Mouse (Mus musculus): ENCODE measurements at regions not wholly inside any gene's neighbourhood (a gene's known extent, or its start where the extent isn't known, plus 50 kb on each side); places are given as distances from the start of the nearest gene placed in this dataset.

DNA sequence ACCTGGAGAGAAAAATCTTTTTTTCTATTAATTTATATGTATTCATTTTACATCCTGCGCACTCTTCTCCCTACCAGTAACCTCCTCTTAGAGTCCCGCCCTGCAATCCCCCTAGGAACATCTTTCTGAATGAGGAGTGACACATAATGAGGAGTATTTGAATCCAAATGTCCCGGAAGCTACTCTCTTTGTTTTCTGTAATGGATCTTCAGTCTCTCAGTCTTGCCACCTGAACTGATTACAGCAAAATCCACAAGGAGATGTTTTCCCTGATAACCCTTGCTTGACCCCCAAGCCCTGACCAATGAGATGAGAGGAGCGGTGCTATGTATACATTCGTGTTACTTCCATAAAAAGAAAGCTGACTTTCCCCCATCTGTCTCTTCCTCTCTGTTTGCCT is 334.4 kb upstream of the Marcks start:
- H3K4me1 ChIP-seq (ENCODE audit: control insufficient read depth, insufficient read depth, low read length): no peaks in the 10 kb centered on the region; the same call in 1 of the 2 replicates
- no peak overlapping the region for H3K4me3 ChIP-seq (ENCODE audit: low read depth, low read length)
- no peaks in the 10 kb centered on the region for H3K27me3 ChIP-seq (ENCODE audit: control insufficient read depth, insufficient read depth, low read length)
- no peak overlapping the region for H3K27ac ChIP-seq (ENCODE audit: low read depth, low read length)
- no peak overlapping the region for H3K4me2 ChIP-seq
- H3K36me3 ChIP-seq (ENCODE audit: control insufficient read depth, insufficient read depth, low read length): no peaks in the 10 kb centered on the region
- no peak overlapping the region for H3K9ac ChIP-seq (ENCODE audit: low read depth, low read length)
- ATAC-seq (replicated peaks; ENCODE audit: insufficient number of reproducible peaks, low FRiP score, low TSS enrichment): no peak
- WGBS (ENCODE audit: insufficient replicate concordance): 77% methylated on average over 5 of the region's 5 CpGs
- H3K9me3 ChIP-seq (replicated peaks; ENCODE audit: control insufficient read depth, low read length): no peaks in the 10 kb centered on the region

GRCm38 (mm10) chr10:37457384-37457783 is 318.7 kb upstream of the Marcks start:
- no peaks in the 10 kb centered on the region for H3K4me1 ChIP-seq (ENCODE audit: control insufficient read depth, insufficient read depth, low read length)
- no peaks in the 10 kb centered on the region for H3K9me3 ChIP-seq (replicated peaks; ENCODE audit: control insufficient read depth, low read length)
- H3K4me3 ChIP-seq (ENCODE audit: low read depth, low read length): no peak overlapping the region
- no peaks in the 10 kb centered on the region for H3K36me3 ChIP-seq (ENCODE audit: control insufficient read depth, insufficient read depth, low read length)
- no peak overlapping the region for H3K4me2 ChIP-seq
- ATAC-seq (replicated peaks; ENCODE audit: insufficient number of reproducible peaks, low FRiP score, low TSS enrichment): no peak
- H3K27me3 ChIP-seq (ENCODE audit: control insufficient read depth, insufficient read depth, low read length): no peaks in the 10 kb centered on the region
- H3K9ac ChIP-seq (ENCODE audit: low read depth, low read length): no peak overlapping the region
- H3K27ac ChIP-seq (ENCODE audit: low read depth, low read length): no peak overlapping the region
- WGBS (ENCODE audit: insufficient replicate concordance): 83% methylated on average over 2 of the region's 2 CpGs

DNA sequence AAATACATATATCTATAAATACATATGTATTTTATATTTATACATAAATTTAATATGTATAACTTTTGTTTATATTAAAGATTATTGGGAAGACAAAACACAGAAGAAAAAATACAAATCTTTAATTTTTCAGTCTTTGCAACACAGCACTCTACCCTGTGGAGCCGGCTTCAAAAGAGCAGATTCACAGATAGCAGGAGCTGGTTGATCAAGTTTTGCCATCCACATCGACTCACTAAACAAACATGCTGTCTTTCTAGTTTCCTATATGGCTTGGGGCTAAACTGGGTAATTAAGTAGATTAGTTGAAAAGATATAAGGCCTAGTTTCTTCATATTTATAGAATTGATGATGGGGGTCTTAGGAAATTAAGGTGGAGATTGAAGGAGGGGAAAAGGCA is 311.2 kb upstream of the Marcks start:
- WGBS (ENCODE audit: insufficient replicate concordance): 76% methylated on average over 2 of the region's 2 CpGs
- H3K4me1 ChIP-seq (ENCODE audit: control insufficient read depth, insufficient read depth, low read length): no peaks in the 10 kb centered on the region

GRCm38 (mm10) chr10:37447333-37448204 is 308.8 kb upstream of the Marcks start:
- WGBS (ENCODE audit: insufficient replicate concordance): 66% methylated on average over 4 of the region's 4 CpGs
- Histone ChIP-seq H3K4me1 (ENCODE audit: control insufficient read depth, insufficient read depth, low read length) (no peaks in the 10 kb centered on the region), H3K4me2 (no peak overlapping the region), H3K9me3 (replicated peaks; ENCODE audit: control insufficient read depth, low read length) (no peaks in the 10 kb centered on the region), H3K27ac (ENCODE audit: low read depth, low read length) (no peak overlapping the region), H3K27me3 (ENCODE audit: control insufficient read depth, insufficient read depth, low read length) (no peaks in the 10 kb centered on the region), H3K4me3 (ENCODE audit: low read depth, low read length) (no peak overlapping the region), H3K36me3 (ENCODE audit: control insufficient read depth, insufficient read depth, low read length) (no peaks in the 10 kb centered on the region), H3K9ac (ENCODE audit: low read depth, low read length) (no peak overlapping the region)
- no peak for ATAC-seq (replicated peaks; ENCODE audit: insufficient number of reproducible peaks, low FRiP score, low TSS enrichment)

More for the DNA sequence above, 311.2 kb upstream of the Marcks start:
- no peak overlapping the region for H3K4me2 ChIP-seq
- H3K27ac ChIP-seq (ENCODE audit: low read depth, low read length): no peak overlapping the region
- H3K9me3 ChIP-seq (replicated peaks; ENCODE audit: control insufficient read depth, low read length): no peaks in the 10 kb centered on the region
- H3K4me3 ChIP-seq (ENCODE audit: low read depth, low read length): no peak overlapping the region
- H3K36me3 ChIP-seq (ENCODE audit: control insufficient read depth, insufficient read depth, low read length): no peaks in the 10 kb centered on the region
- H3K9ac ChIP-seq (ENCODE audit: low read depth, low read length): no peak overlapping the region
- H3K27me3 ChIP-seq (ENCODE audit: control insufficient read depth, insufficient read depth, low read length): no peaks in the 10 kb centered on the region
- ATAC-seq (replicated peaks; ENCODE audit: insufficient number of reproducible peaks, low FRiP score, low TSS enrichment): no peak

- no peak for ATAC-seq (replicated peaks; ENCODE audit: insufficient number of reproducible peaks, low FRiP score, low TSS enrichment)
Measured at GRCm38 (mm10) chr10:37439863-37440613, 301.3 kb upstream of the Marcks start.

GRCm38 (mm10) chr10:37438312-37438711 is 299.6 kb upstream of the Marcks start:
- H3K9ac ChIP-seq (ENCODE audit: low read depth, low read length): no peak overlapping the region
- WGBS (ENCODE audit: insufficient replicate concordance): 59% methylated on average over 3 of the region's 3 CpGs
- H3K27ac ChIP-seq (ENCODE audit: low read depth, low read length): no peak overlapping the region
- H3K4me3 ChIP-seq (ENCODE audit: low read depth, low read length): no peak overlapping the region
- no peak overlapping the region for H3K4me2 ChIP-seq
- H3K9me3 ChIP-seq (replicated peaks; ENCODE audit: control insufficient read depth, low read length): no peaks in the 10 kb centered on the region
- H3K4me1 ChIP-seq (ENCODE audit: control insufficient read depth, insufficient read depth, low read length): no peaks in the 10 kb centered on the region
- ATAC-seq (replicated peaks; ENCODE audit: insufficient number of reproducible peaks, low FRiP score, low TSS enrichment): no peak
- no peaks in the 10 kb centered on the region for H3K27me3 ChIP-seq (ENCODE audit: control insufficient read depth, insufficient read depth, low read length)
- no peaks in the 10 kb centered on the region for H3K36me3 ChIP-seq (ENCODE audit: control insufficient read depth, insufficient read depth, low read length)

More at GRCm38 (mm10) chr10:37439863-37440613, 301.3 kb upstream of the Marcks start:
- no peak overlapping the region for H3K4me3 ChIP-seq (ENCODE audit: low read depth, low read length)
- no peak overlapping the region for H3K4me2 ChIP-seq
- 77% methylated on average over 4 of the region's 4 CpGs for WGBS (ENCODE audit: insufficient replicate concordance)
- no peak overlapping the region for H3K9ac ChIP-seq (ENCODE audit: low read depth, low read length)
- no peaks in the 10 kb centered on the region for H3K36me3 ChIP-seq (ENCODE audit: control insufficient read depth, insufficient read depth, low read length)
- no peaks in the 10 kb centered on the region for H3K9me3 ChIP-seq (replicated peaks; ENCODE audit: control insufficient read depth, low read length)
- no peak overlapping the region for H3K27ac ChIP-seq (ENCODE audit: low read depth, low read length)
- H3K4me1 ChIP-seq (ENCODE audit: control insufficient read depth, insufficient read depth, low read length): no peaks in the 10 kb centered on the region
- no peaks in the 10 kb centered on the region for H3K27me3 ChIP-seq (ENCODE audit: control insufficient read depth, insufficient read depth, low read length)

DNA sequence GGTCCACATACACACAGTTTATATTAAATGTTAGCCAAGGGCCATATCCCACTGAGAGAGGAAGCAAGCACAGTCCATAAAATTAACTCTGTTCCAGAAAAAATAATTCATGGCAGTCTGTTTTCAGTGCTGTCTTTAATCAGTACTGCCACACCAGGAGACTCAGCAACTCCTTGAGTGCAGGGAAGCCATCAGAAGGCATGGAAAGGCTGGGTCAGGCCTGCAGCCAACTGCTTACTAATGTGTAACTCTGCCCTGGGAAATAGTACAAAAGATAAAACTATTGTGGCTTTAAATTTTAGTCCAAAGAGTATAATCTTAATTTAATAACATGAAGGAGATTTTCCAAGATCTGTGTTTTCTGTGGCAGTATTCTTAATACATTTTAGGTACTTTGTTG is 298.1 kb upstream of the Marcks start:
- Histone ChIP-seq H3K9ac (ENCODE audit: low read depth, low read length) (no peak overlapping the region), H3K27ac (ENCODE audit: low read depth, low read length) (no peak overlapping the region)
- ATAC-seq (replicated peaks; ENCODE audit: insufficient number of reproducible peaks, low FRiP score, low TSS enrichment): no peak

GRCm38 (mm10) chr10:37434229-37434628 is 295.5 kb upstream of the Marcks start:
- no peak overlapping the region for H3K4me2 ChIP-seq
- H3K36me3 ChIP-seq (ENCODE audit: control insufficient read depth, insufficient read depth, low read length): no peaks in the 10 kb centered on the region
- no peak for ATAC-seq (replicated peaks; ENCODE audit: insufficient number of reproducible peaks, low FRiP score, low TSS enrichment)
- no peak overlapping the region for H3K4me3 ChIP-seq (ENCODE audit: low read depth, low read length)
- no peak overlapping the region for H3K27ac ChIP-seq (ENCODE audit: low read depth, low read length)
- no peaks in the 10 kb centered on the region for H3K27me3 ChIP-seq (ENCODE audit: control insufficient read depth, insufficient read depth, low read length)
- WGBS (ENCODE audit: insufficient replicate concordance): 71% methylated on average over 5 of the region's 5 CpGs
- H3K9me3 ChIP-seq (replicated peaks; ENCODE audit: control insufficient read depth, low read length): no peaks in the 10 kb centered on the region
- no peaks in the 10 kb centered on the region for H3K4me1 ChIP-seq (ENCODE audit: control insufficient read depth, insufficient read depth, low read length)
- no peak overlapping the region for H3K9ac ChIP-seq (ENCODE audit: low read depth, low read length)

More for the DNA sequence above, 298.1 kb upstream of the Marcks start:
- Histone ChIP-seq H3K4me3 (ENCODE audit: low read depth, low read length) (no peak overlapping the region), H3K27me3 (ENCODE audit: control insufficient read depth, insufficient read depth, low read length) (no peaks in the 10 kb centered on the region), H3K4me1 (ENCODE audit: control insufficient read depth, insufficient read depth, low read length) (no peaks in the 10 kb centered on the region), H3K9me3 (replicated peaks; ENCODE audit: control insufficient read depth, low read length) (no peaks in the 10 kb centered on the region), H3K4me2 (no peak overlapping the region), H3K36me3 (ENCODE audit: control insufficient read depth, insufficient read depth, low read length) (no peaks in the 10 kb centered on the region)

Data from heart, embryonic 11.5 days (tissue).